Mouse (Mus musculus): Measurements from ENCODE around the gene Cdhr1. TPM values are rescaled to one million over a fixed set of nuclear protein-coding genes. Genes with fewer than 3 reads are reported as not detected.

Cdhr1 gene
- polyA plus RNA-seq, 1 experiment from 2014 or later: 0.25 TPM

DNA sequence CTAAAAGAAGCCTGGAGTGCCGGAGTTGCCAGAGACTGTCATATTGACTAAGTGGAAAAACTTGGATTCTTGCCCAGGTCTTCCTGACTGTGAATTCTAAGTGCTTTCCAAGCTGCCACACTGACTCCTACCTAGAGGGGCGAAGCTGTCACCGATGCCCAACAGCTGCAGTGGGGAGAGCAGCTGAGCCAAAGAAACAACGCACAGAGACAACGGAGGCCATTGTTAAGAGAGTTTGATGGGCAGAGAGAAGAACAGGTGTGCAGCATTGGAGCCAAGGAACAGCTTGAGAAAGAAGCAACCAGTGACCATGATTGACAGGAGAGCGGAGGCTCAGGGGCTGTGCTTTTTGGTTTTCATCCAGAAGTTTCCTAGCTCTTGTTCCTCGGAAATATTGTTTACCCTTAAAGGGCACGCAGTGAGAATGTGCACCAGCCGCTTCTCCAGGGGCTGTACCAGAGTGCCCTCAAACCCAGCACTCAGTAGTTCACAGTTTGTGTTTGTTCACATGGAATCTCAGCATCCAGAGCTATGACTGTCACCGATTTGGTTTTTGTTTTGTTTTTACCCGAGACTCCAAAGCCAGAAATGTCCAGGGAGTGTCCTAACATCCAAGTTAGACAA is 65.6 kb downstream of the Cdhr1 start:
- 54% methylated on average over 11 of the region's 11 CpGs for WGBS
- Histone ChIP-seq H3K4me1 (replicated peaks; ENCODE audit: control insufficient read depth, insufficient read depth) (no peaks in the 10 kb centered on the region), H3K9me3 (ENCODE audit: control insufficient read depth, low read length) (no peaks in the 10 kb centered on the region), H3K4me3 (ENCODE audit: low read depth, low read length) (no peak overlapping the region), H3K9ac (ENCODE audit: low read length) (no peak overlapping the region), H3K36me3 (ENCODE audit: control insufficient read depth, insufficient read depth, low read length) (no peaks in the 10 kb centered on the region), H3K4me2 (replicated peaks; ENCODE audit: low read depth) (no peak overlapping the region), H3K27me3 (ENCODE audit: control insufficient read depth, insufficient read depth, low read length) (no peaks in the 10 kb centered on the region), H3K27ac (replicated peaks) (no peak overlapping the region)
- ATAC-seq (ENCODE audit: low FRiP score, low TSS enrichment) (no peak), DNase-seq (ENCODE audit: low spot score) (no peak)
- TF ChIP-seq CTCF (IDR thresholded peaks at IDR 0.05; ENCODE audit: low read depth) (no peak), EP300 (optimal IDR thresholded peaks at IDR 0.05) (no peak)

DNA sequence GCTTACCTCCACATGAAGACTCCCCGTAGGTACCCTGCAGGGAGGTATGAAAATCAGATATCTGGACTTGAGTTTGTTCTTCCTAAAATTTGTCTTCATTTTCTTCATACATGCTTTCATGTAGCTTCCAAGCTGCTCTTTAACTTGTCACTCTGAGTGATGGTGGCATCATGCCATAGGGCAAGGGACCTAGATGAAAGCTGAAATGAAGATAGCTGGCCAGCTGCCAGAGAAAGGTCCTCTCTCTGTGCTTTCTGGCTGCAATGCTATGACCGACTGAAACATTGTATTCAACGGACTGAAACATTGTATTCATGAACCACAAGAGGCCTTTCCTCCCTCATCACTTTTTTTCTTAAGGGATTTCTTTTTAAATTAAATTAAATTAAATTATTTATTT is 69.6 kb downstream of the Cdhr1 start:
- DNase-seq (ENCODE audit: low spot score): no peak
- H3K4me3 ChIP-seq (ENCODE audit: low read depth, low read length): no peak overlapping the region
- no peaks in the 10 kb centered on the region for H3K27me3 ChIP-seq (ENCODE audit: control insufficient read depth, insufficient read depth, low read length)
- no peak overlapping the region for H3K9ac ChIP-seq (ENCODE audit: low read length)
- no peak for TF ChIP-seq EP300 (optimal IDR thresholded peaks at IDR 0.05)
- TF ChIP-seq CTCF (IDR thresholded peaks at IDR 0.05; ENCODE audit: low read depth): no peak
- H3K9me3 ChIP-seq (ENCODE audit: control insufficient read depth, low read length): no peaks in the 10 kb centered on the region
- WGBS: 88% methylated on average over 3 of the region's 3 CpGs
- no peaks in the 10 kb centered on the region for H3K36me3 ChIP-seq (ENCODE audit: control insufficient read depth, insufficient read depth, low read length)
- H3K4me2 ChIP-seq (replicated peaks; ENCODE audit: low read depth): no peak overlapping the region
- no peaks in the 10 kb centered on the region for H3K4me1 ChIP-seq (replicated peaks; ENCODE audit: control insufficient read depth, insufficient read depth)
- no peak for ATAC-seq (ENCODE audit: low FRiP score, low TSS enrichment)
- H3K27ac ChIP-seq (replicated peaks): no peak overlapping the region

DNA sequence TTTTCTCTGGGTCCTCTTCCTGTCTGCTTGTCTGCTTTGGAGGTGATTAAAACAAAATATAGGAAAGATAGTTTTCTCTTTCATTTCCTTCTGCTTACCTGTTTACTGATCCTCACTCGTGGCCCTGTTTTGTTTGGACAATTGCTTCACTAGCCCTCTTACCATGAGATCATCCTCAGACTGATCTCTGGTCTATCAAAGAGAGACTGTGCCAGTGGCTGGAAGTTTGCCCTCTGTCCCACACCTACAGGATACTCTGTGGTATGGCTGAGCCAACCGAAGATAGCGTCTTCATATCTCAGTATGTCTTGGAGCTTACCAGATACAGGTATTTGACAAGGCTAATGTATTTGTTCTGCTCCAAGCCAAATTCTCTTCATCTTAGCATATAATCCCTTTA is 70.2 kb downstream of the Cdhr1 start:
- TF ChIP-seq EP300 (optimal IDR thresholded peaks at IDR 0.05) (no peak), CTCF (IDR thresholded peaks at IDR 0.05; ENCODE audit: low read depth) (no peak)
- 88% methylated on average over 3 of the region's 3 CpGs for WGBS

More for the DNA sequence above, 70.2 kb downstream of the Cdhr1 start:
- no peaks in the 10 kb centered on the region for H3K36me3 ChIP-seq (ENCODE audit: control insufficient read depth, insufficient read depth, low read length)
- H3K9me3 ChIP-seq (ENCODE audit: control insufficient read depth, low read length): no peaks in the 10 kb centered on the region
- DNase-seq (ENCODE audit: low spot score): no peak
- no peak overlapping the region for H3K9ac ChIP-seq (ENCODE audit: low read length)
- no peak overlapping the region for H3K4me3 ChIP-seq (ENCODE audit: low read depth, low read length)
- H3K27ac ChIP-seq (replicated peaks): no peak overlapping the region
- no peak for ATAC-seq (ENCODE audit: low FRiP score, low TSS enrichment)
- H3K27me3 ChIP-seq (ENCODE audit: control insufficient read depth, insufficient read depth, low read length): no peaks in the 10 kb centered on the region
- H3K4me1 ChIP-seq (replicated peaks; ENCODE audit: control insufficient read depth, insufficient read depth): no peaks in the 10 kb centered on the region
- no peak overlapping the region for H3K4me2 ChIP-seq (replicated peaks; ENCODE audit: low read depth)

Other genes with a start within 250 kb of the Cdhr1 start
- 18.1 and 19.7 TPM in 2 replicates for gene Ccser2, start 129.6 kb downstream of the Cdhr1 start, polyA plus RNA-seq (2015; fragmentation: Nextera tagmentation; extraction: Ambion mirVana)
- 0.06 TPM in 1 of 2 replicates, not detected in the other for gene Rgr, start 49.4 kb downstream of the Cdhr1 start, polyA plus RNA-seq (2015; fragmentation: Nextera tagmentation; extraction: Ambion mirVana)
- gene Lrit1, start 43.5 kb downstream of the Cdhr1 start, polyA plus RNA-seq (2015; fragmentation: Nextera tagmentation; extraction: Ambion mirVana): not detected in 2 replicates
- not detected in 2 replicates for gene Lrit2, start 30.4 kb downstream of the Cdhr1 start, polyA plus RNA-seq (2015; fragmentation: Nextera tagmentation; extraction: Ambion mirVana)
- gene 2610528A11Rik, start 15.7 kb upstream of the Cdhr1 start, polyA plus RNA-seq (2015; fragmentation: Nextera tagmentation; extraction: Ambion mirVana): 22.0 and 22.2 TPM in 2 replicates
- 184 and 198 TPM in 2 replicates for gene Ghitm, start 36.9 kb upstream of the Cdhr1 start, polyA plus RNA-seq (2015; fragmentation: Nextera tagmentation; extraction: Ambion mirVana)

Data from stomach, postnatal 0 days (tissue).